Mouse (Mus musculus) megakaryocyte, adult 5-6 weeks (primary cell): ENCODE data around the gene Ier2. TPM values are rescaled to one million over a fixed set of nuclear protein-coding genes. Genes with fewer than 3 reads are reported as not detected.
A peak's percentile ranks its signal among the peaks of the same experiment; 100 is the strongest.

Source experiments
- ATAC-seq: 2 replicates; pipeline ENCODE4 v1.8.0; 2016; ENCODE audit warnings: mild to moderate bottlenecking, inconsistent platforms; ENCODE audit not compliant: poor library complexity, severe bottlenecking
- total RNA-seq, 2 experiments: library from RNA; stranded (forward) in 1 of 2; stranded (reverse) in 1 of 2; fragments of 153-499, 151-499 nt in 1 of 2; fragments of 221-1000, 200-1000 nt in 1 of 2; gene quantifications; 2 replicates each; pipeline versions ENCODE4 v1.2.3 to v1.2.4; 2015 to 2017

The Ier2 gene
- total RNA-seq (2015) (86.1 and 87.5 TPM in 2 replicates), total RNA-seq (2017) (62.7 and 65.3 TPM in 2 replicates)

- peak; percentile 38 for ATAC-seq
Measured at GRCm38 (mm10) chr8:84662581-84663065, at the start of gene Ier2. Gene Ier2 (minus strand): TSS chr8:84662852.

- ATAC-seq, result no peak
Measured at GRCm38 (mm10) chr8:84711933-84712758, 49.5 kb upstream of the Ier2 start.

GRCm38 (mm10) chr8:84711312-84711711, 48.7 kb upstream of the Ier2 start:
- ATAC-seq, result no peak

- ATAC-seq, result no peak
Measured at GRCm38 (mm10) chr8:84709931-84710330, 47.3 kb upstream of the Ier2 start.

GRCm38 (mm10) chr8:84708774-84709475, 46.3 kb upstream of the Ier2 start:
- ATAC-seq, result peak; percentile 57

GRCm38 (mm10) chr8:84708071-84708541, 45.5 kb upstream of the Ier2 start:
- no peak for ATAC-seq

- ATAC-seq, result peak; percentile 56
Measured at GRCm38 (mm10) chr8:84707267-84707883, 44.7 kb upstream of the Ier2 start.

GRCm38 (mm10) chr8:84706610-84707266, 44.1 kb upstream of the Ier2 start:
- ATAC-seq, result peak; percentile 30

GRCm38 (mm10) chr8:84705960-84706359, 43.3 kb upstream of the Ier2 start:
- ATAC-seq, result no peak

GRCm38 (mm10) chr8:84704867-84705831, 42.5 kb upstream of the Ier2 start:
- ATAC-seq, result no peak

- ATAC-seq, result no peak
Measured at GRCm38 (mm10) chr8:84704356-84704755, 41.7 kb upstream of the Ier2 start.

GRCm38 (mm10) chr8:84703466-84704249, 41.0 kb upstream of the Ier2 start:
- no peak for ATAC-seq

GRCm38 (mm10) chr8:84702963-84703465, 40.4 kb upstream of the Ier2 start:
- no peak for ATAC-seq

GRCm38 (mm10) chr8:84702561-84702960, 39.9 kb upstream of the Ier2 start:
- no peak for ATAC-seq

GRCm38 (mm10) chr8:84700941-84701911, 38.6 kb upstream of the Ier2 start, which contains the start of gene Lyl1:
Gene Lyl1 (plus strand): TSS chr8:84701457.
- ATAC-seq, result peak; percentile 51

GRCm38 (mm10) chr8:84700526-84700925, 37.9 kb upstream of the Ier2 start:
- ATAC-seq, result no peak

GRCm38 (mm10) chr8:84699861-84700322, 37.2 kb upstream of the Ier2 start:
- ATAC-seq, result no peak
